Mouse (Mus musculus) spleen, adult 2 months (tissue): Measurements from ENCODE around the gene Brdt.
"Not testable (repeated sequence)": the region's sequence is repeated elsewhere in the genome, so short reads cannot be mapped to it uniquely, and the experiment has no call there.

Experiments used
- CTCF ChIP-seq: fragments of 200-500 bp; IDR thresholded peaks from 2 replicates; pipeline ENCODE4 v1.5.1; 2011; ENCODE audit warnings: mild to moderate bottlenecking, inconsistent platforms; ENCODE audit not compliant: insufficient read depth, insufficient read length, insufficient replicate concordance; ENCODE audit errors: extremely low read depth
- POLR2A ChIP-seq: fragments of 200-500 bp; IDR thresholded peaks from 2 replicates; pipeline ENCODE4 v1.6.1; 2011; ENCODE audit warnings: low read depth, low read length, inconsistent platforms

- TF ChIP-seq CTCF, POLR2A: not testable (repeated sequence)
Measured at GRCm38 (mm10) chr5:107386448-107386847, 55.5 kb downstream of the Brdt start.
